Mouse (Mus musculus): ENCODE results near the gene Ell.

GRCm38 (mm10) chr8:70636838-70637237 lies 97.6 kb downstream of the Ell start:
- TF ChIP-seq CTCF (IDR thresholded peaks at IDR 0.05; ENCODE audit: borderline replicate concordance, insufficient read depth, low read length) (no peak), POLR2A (IDR thresholded peaks at IDR 0.05; ENCODE audit: low read depth, low read length) (no peak)

All from embryonic fibroblast, embryonic 13.5 days (primary cell).